Mouse (Mus musculus) testis, adult 2 months (tissue): ENCODE data around the gene Ybx2.
A peak's percentile ranks its signal among the peaks of the same experiment; 100 is the strongest.

Experiments
- CTCF ChIP-seq: fragments of 200-500 bp; IDR thresholded peaks from 2 replicates; pipeline ENCODE4 v1.5.1; 2012; ENCODE audit warnings: low read depth, mild to moderate bottlenecking, inconsistent platforms, low read length, moderate library complexity; ENCODE audit not compliant: control insufficient read depth, insufficient read depth, insufficient replicate concordance
- POLR2A ChIP-seq: fragments of 200-500 bp; IDR thresholded peaks from 2 replicates; pipeline ENCODE4 v1.6.1; 2012; ENCODE audit warnings: low read depth, mild to moderate bottlenecking, inconsistent platforms, low read length, moderate library complexity; ENCODE audit not compliant: control insufficient read depth

DNA sequence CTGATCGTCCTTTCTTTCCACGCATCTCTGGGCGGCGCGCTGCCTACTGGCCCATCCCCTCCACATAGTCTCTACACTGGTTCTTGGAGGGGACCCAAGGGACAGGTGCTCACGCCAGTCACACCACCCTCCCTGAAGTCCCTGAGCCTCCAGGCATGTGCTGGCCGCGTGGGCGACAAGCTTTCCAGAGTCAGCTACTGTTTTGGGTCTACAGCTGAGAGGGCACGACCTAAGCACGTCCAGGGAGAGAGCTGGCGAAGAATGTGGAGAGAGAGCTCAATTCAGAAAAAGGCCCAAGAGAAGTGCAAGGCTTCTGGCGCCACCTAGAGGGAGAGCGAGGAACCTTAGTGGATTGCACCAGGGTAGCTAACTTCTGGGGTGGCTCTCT lies 13.2 kb downstream of the Ybx2 start:
- TF ChIP-seq CTCF (peak; percentile 82; the same call in 1 of the 2 replicates), POLR2A (no peak)
